ENCODE assay signal across 8 mouse cellular contexts in the genomic region with DNA sequence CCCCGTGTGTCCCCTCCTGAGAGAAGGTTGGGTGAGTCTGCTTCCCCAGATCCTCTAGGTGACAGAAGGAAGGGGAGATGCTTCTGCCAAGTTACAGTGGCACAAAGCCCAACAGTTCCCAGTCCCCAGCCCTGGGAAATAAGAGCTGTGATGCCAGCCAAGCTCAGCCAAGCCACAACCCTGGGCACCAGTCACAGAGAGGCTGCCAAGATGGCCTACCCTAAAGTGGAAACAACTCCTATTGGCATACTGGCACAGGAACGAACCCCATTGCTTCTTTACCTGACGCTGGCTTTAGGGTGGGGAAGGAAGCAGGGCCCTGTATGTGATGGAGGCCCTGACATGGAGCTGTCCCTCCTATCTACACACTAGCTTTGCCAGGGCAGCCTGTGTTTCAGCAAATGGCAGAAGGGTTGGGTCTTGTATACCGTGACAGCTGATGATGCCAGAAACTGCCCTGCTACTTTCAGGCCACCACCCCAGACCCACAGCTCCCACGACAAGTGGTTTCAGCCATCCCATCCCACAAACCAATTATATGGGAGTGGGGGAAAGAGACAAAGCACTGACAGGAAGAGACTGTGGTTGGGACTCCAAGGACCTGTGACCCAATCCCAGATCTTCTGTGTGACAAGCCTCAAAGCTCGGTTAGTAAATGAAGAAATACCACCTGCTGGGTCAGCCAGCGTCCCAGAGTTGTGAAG. TPM values are rescaled to one million over a fixed set of nuclear protein-coding genes. Genes with fewer than 3 reads are reported as not detected.
A peak's percentile ranks its signal among the peaks of the same experiment; 100 is the strongest.
DNase-seq lines count a peak whose midpoint lies in the region; ATAC-seq and TF ChIP-seq lines count a peak whose summit lies in the region.

No protein-coding gene starts in this region.

- no peaks in the 10 kb centered on the region for H3K27me3 ChIP-seq in testis, adult 2 months (ENCODE audit: control insufficient read depth, insufficient read depth, low read length)
- H3K27me3 ChIP-seq in limb, embryonic 13.5 days, result no peaks in the 10 kb centered on the region
- H3K27me3 ChIP-seq in stomach, embryonic 16.5 days (ENCODE audit: control insufficient read depth, insufficient read depth, low read length), result no peaks in the 10 kb centered on the region

- WGBS in limb, embryonic 13.5 days, result 63% methylated on average over 7 of the region's 7 CpGs
- WGBS in stomach, embryonic 16.5 days, result 55% methylated on average over 7 of the region's 7 CpGs

- H3K9me3 ChIP-seq in limb, embryonic 13.5 days, result no peaks in the 10 kb centered on the region
- H3K9me3 ChIP-seq in stomach, embryonic 16.5 days (replicated peaks; ENCODE audit: control insufficient read depth, low read length), result no peaks in the 10 kb centered on the region

- no peaks in the 10 kb centered on the region for H3K36me3 ChIP-seq in testis, adult 2 months (ENCODE audit: control insufficient read depth, insufficient read depth, low read length)
- H3K36me3 ChIP-seq in limb, embryonic 13.5 days, result peaks cover 5% of the 10 kb centered on the region
- no peaks in the 10 kb centered on the region for H3K36me3 ChIP-seq in stomach, embryonic 16.5 days (ENCODE audit: control insufficient read depth, insufficient read depth, low read length)

- no peak for ATAC-seq in limb, embryonic 13.5 days (ENCODE audit: low FRiP score, low read depth)
- no peak for ATAC-seq in stomach, embryonic 16.5 days (ENCODE audit: insufficient read depth, low FRiP score)

- TF ChIP-seq POLR2A in testis, adult 2 months (IDR thresholded peaks at IDR 0.05; ENCODE audit: control insufficient read depth, low read depth, low read length), result no peak

- H3K4me2 ChIP-seq in limb, embryonic 13.5 days (replicated peaks), result peak overlapping the region; percentile 90
- peak overlapping the region; percentile 77 for H3K4me2 ChIP-seq in stomach, embryonic 16.5 days (ENCODE audit: low read depth, low read length)

- H3K4me1 ChIP-seq in testis, adult 2 months (ENCODE audit: control insufficient read depth, insufficient read depth, low read length), result peaks cover 12% of the 10 kb centered on the region
- H3K4me1 ChIP-seq in limb, embryonic 13.5 days, result peaks cover 69% of the 10 kb centered on the region
- peaks cover 73% of the 10 kb centered on the region for H3K4me1 ChIP-seq in stomach, embryonic 16.5 days (ENCODE audit: control insufficient read depth, insufficient read depth, low read length)

- H3K27ac ChIP-seq in testis, adult 2 months (ENCODE audit: control insufficient read depth, insufficient read depth, low read depth, low read length), result no peak overlapping the region
- H3K27ac ChIP-seq in limb, embryonic 13.5 days, result peak overlapping the region; percentile 83; the same call in 1 of the 2 replicates
- peak overlapping the region; percentile 87 for H3K27ac ChIP-seq in stomach, embryonic 16.5 days (ENCODE audit: low read length)

- peak overlapping the region; percentile 54 for H3K9ac ChIP-seq in limb, embryonic 13.5 days
- peak overlapping the region; percentile 65 for H3K9ac ChIP-seq in stomach, embryonic 16.5 days (ENCODE audit: low read length)

- no peak for TF ChIP-seq CTCF in testis, adult 2 months (IDR thresholded peaks at IDR 0.05; ENCODE audit: control insufficient read depth, insufficient read depth, insufficient replicate concordance, low read depth, low read length)

- peak overlapping the region; percentile 30 for H3K4me3 ChIP-seq in testis, adult 2 months (ENCODE audit: control insufficient read depth, low read depth, low read length)
- no peak overlapping the region for H3K4me3 ChIP-seq in limb, embryonic 13.5 days
- H3K4me3 ChIP-seq in stomach, embryonic 16.5 days (replicated peaks; ENCODE audit: low read length), result 0 out of 2 replicates have a peak overlapping the region, but pooled peaks have one; percentile 3

- peak; percentile 40 to 53 for DNase-seq in frontal cortex, postnatal 36 days (ENCODE audit: low spot score in 2 of 2)
- no peak for DNase-seq in frontal cortex, postnatal 14 days (ENCODE audit: low spot score in 2 of 2)
- DNase-seq in testis, postnatal 14 days (ENCODE audit: low spot score), result no peak
- DNase-seq in heart, adult 9 months (ENCODE audit: low spot score in 2 of 2), result peak; percentile 67 to 69
- DNase-seq in ovary, postnatal 10 days (ENCODE audit: low spot score), result no peak

RNA-seq across cellular contexts. Expression of gene Grk2, which starts 2.9 kb away (rescaled TPM):
- 10.7 and 12.0 TPM in 2 replicates for polyA plus RNA-seq in testis, adult 2 months (2012; rRNA removed)
- polyA plus RNA-seq in limb, embryonic 13.5 days (2015; fragmentation: Nextera tagmentation; extraction: Ambion mirVana), result 16.5 and 18.5 TPM in 2 replicates
- 18.0 and 20.0 TPM in 2 replicates for polyA plus RNA-seq in stomach, embryonic 16.5 days (2015; fragmentation: Nextera tagmentation; extraction: Ambion mirVana)

RNA-seq across cellular contexts. Expression of gene Ankrd13d, which starts 20.2 kb away (rescaled TPM):
- polyA plus RNA-seq in testis, adult 2 months (2012; rRNA removed), result 4.3 and 6.1 TPM in 2 replicates
- 13.6 and 14.7 TPM in 2 replicates for polyA plus RNA-seq in limb, embryonic 13.5 days (2015; fragmentation: Nextera tagmentation; extraction: Ambion mirVana)
- 10.9 and 11.9 TPM in 2 replicates for polyA plus RNA-seq in stomach, embryonic 16.5 days (2015; fragmentation: Nextera tagmentation; extraction: Ambion mirVana)

RNA-seq across cellular contexts. Expression of gene Ssh3, which starts 34.1 kb away (rescaled TPM):
- polyA plus RNA-seq in testis, adult 2 months (2012; rRNA removed), result 6.3 and 7.1 TPM in 2 replicates
- 15.7 and 16.0 TPM in 2 replicates for polyA plus RNA-seq in limb, embryonic 13.5 days (2015; fragmentation: Nextera tagmentation; extraction: Ambion mirVana)
- polyA plus RNA-seq in stomach, embryonic 16.5 days (2015; fragmentation: Nextera tagmentation; extraction: Ambion mirVana), result 44.5 and 53.2 TPM in 2 replicates

Comparison
In these comparisons a context has a peak if more than half of its experiments do, and no peak if none do; other contexts are left out.
1. DNase-seq: peak in frontal cortex, postnatal 36 days (2 of 2) and heart, adult 9 months (2 of 2); none in frontal cortex, postnatal 14 days (0 of 2), testis, postnatal 14 days (single experiment) and ovary, postnatal 10 days (single experiment).